Mouse (Mus musculus) embryonic facial prominence, embryonic 15.5 days (tissue): ENCODE data around the gene Gdf3. TPM values are rescaled to one million over a fixed set of nuclear protein-coding genes. Genes with fewer than 3 reads are reported as not detected.
"Not testable (repeated sequence)": the region's sequence is repeated elsewhere in the genome, so short reads cannot be mapped to it uniquely, and the experiment has no call there.

Experiments used
- ATAC-seq: fragments of 200-750 bp; cut with Nextera tagmentation; 2 replicates; pipeline ENCODE4 v1.8.0; 2017; ENCODE audit warnings: low read depth, moderate TSS enrichment; ENCODE audit not compliant: insufficient number of reproducible peaks, low FRiP score, low TSS enrichment
- H3K27ac ChIP-seq: fragments of 300-500 bp; sonication (generic); replicated peaks from 2 replicates; pipeline ENCODE4 v1.5.1; 2015; ENCODE audit warnings: mild to moderate bottlenecking, inconsistent platforms
- H3K27me3 ChIP-seq: fragments of 300-500 bp; sonication (generic); 2 replicates; pipeline ENCODE4 v1.6.1; 2015; ENCODE audit warnings: inconsistent platforms
- H3K36me3 ChIP-seq: fragments of 300-500 bp; sonication (generic); 2 replicates; pipeline ENCODE4 v1.6.1; 2015; ENCODE audit warnings: mild to moderate bottlenecking, inconsistent platforms
- H3K4me1 ChIP-seq: fragments of 300-500 bp; sonication (generic); 2 replicates; pipeline ENCODE4 v1.6.1; 2015; ENCODE audit warnings: inconsistent platforms
- H3K4me2 ChIP-seq: fragments of 300-500 bp; sonication (generic); replicated peaks from 2 replicates; pipeline ENCODE4 v1.6.1; 2015; ENCODE audit warnings: mild to moderate bottlenecking, inconsistent platforms
- H3K4me3 ChIP-seq: fragments of 300-500 bp; sonication (generic); replicated peaks from 2 replicates; pipeline ENCODE4 v1.5.1; 2015; ENCODE audit warnings: mild to moderate bottlenecking, inconsistent platforms
- H3K9ac ChIP-seq: fragments of 300-500 bp; sonication (generic); 2 replicates; pipeline ENCODE4 v1.6.1; 2015; ENCODE audit warnings: inconsistent platforms
- H3K9me3 ChIP-seq: fragments of 300-500 bp; sonication (generic); replicated peaks from 2 replicates; pipeline ENCODE4 v1.6.1; 2016; ENCODE audit warnings: inconsistent platforms
- WGBS: fragments of 180-500 bp; shearing (Covaris S2); methylation state at CpG from one replicate; pipeline ENCODE4 v1.1.7; 2015; 5-methylcytosine and 5-hydroxymethylcytosine counted together
- polyA plus RNA-seq: library from polyadenylated mRNA; unstranded; fragments of >200 nt; fragmentation: Nextera tagmentation; extraction: Ambion mirVana; gene quantifications from 2 replicates; pipeline ENCODE4 v1.2.1, GENCODE M21; 2015

Gene Gdf3
- 0.15 and 0.28 TPM in 2 replicates for polyA plus RNA-seq

DNA sequence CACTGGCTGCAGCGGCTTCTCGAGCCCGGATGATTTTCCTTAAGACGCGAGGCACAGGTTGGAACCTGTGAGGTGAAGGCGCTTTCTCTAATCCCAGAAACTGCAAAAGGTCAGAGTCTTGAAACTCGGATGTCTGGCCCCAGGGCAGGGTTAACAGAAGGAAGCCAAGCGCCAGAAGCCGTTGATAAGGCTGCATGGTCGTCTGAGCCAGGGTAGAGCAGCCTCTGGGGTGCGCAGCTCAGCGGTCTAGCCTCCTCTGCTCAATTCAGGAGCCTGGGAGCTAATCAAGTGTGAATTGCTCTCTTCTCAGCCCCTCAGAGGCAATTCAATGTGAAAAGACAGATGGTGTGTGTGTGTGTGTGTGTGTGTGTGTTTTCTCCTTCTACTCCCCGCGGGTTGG, at the start of gene Gdf3:
Gdf3 (minus strand) TSS at position 317 of the 400 bp plus-strand sequence.
- no peak for ATAC-seq
- H3K27me3 ChIP-seq, result no peaks in the 10 kb centered on the region
- no peaks in the 10 kb centered on the region for H3K36me3 ChIP-seq
- no peak within 1 kb of the TSS for H3K4me3 ChIP-seq
- WGBS, result 53% methylated on average over 14 of the region's 14 CpGs
- no peaks in the 10 kb centered on the region for H3K4me1 ChIP-seq
- no peak within 1 kb of the TSS for H3K27ac ChIP-seq
- H3K4me2 ChIP-seq, result no peak within 1 kb of the TSS
- H3K9ac ChIP-seq, result no peak within 1 kb of the TSS
- no peaks in the 10 kb centered on the region for H3K9me3 ChIP-seq

GRCm38 (mm10) chr6:122659567-122659966, 49.7 kb upstream of the Gdf3 start:
- H3K36me3 ChIP-seq, result no peaks in the 10 kb centered on the region

DNA sequence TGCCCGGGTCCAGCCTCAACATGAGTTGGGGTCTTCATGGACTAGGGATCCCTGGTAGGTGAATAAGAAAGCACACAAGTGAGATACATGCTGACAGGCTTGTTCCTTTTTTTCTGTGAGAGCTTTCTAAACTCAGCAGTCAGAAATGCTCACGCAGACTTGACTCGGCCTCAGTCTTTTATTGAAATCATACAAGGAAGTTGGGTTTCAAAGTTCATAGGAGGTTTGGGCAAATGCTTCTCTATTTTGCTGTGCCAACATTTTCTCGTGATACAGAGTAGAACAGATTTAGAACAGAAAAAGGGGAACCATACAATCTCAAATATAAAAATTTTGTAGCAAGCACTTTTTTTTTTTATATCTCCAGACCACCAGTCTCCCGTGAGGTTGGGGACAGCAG, 47.7 kb upstream of the Gdf3 start:
- H3K9me3 ChIP-seq, result no peaks in the 10 kb centered on the region
- no peak overlapping the region for H3K9ac ChIP-seq
- 77% methylated on average over 5 of the region's 5 CpGs for WGBS
- peaks cover 1% of the 10 kb centered on the region for H3K27me3 ChIP-seq
- ATAC-seq, result no peak
- H3K4me2 ChIP-seq, result no peak overlapping the region
- H3K4me3 ChIP-seq, result no peak overlapping the region
- H3K36me3 ChIP-seq, result no peaks in the 10 kb centered on the region
- no peak overlapping the region for H3K27ac ChIP-seq
- no peaks in the 10 kb centered on the region for H3K4me1 ChIP-seq

More at GRCm38 (mm10) chr6:122659567-122659966, 49.7 kb upstream of the Gdf3 start:
- H3K27ac ChIP-seq, result no peak overlapping the region
- H3K4me2 ChIP-seq, result no peak overlapping the region
- H3K4me1 ChIP-seq, result no peaks in the 10 kb centered on the region
- no peak for ATAC-seq
- H3K9me3 ChIP-seq, result no peaks in the 10 kb centered on the region
- H3K4me3 ChIP-seq, result no peak overlapping the region
- 10% methylated on average over 7 of the region's 7 CpGs for WGBS
- no peak overlapping the region for H3K9ac ChIP-seq
- H3K27me3 ChIP-seq, result peaks cover 8% of the 10 kb centered on the region

DNA sequence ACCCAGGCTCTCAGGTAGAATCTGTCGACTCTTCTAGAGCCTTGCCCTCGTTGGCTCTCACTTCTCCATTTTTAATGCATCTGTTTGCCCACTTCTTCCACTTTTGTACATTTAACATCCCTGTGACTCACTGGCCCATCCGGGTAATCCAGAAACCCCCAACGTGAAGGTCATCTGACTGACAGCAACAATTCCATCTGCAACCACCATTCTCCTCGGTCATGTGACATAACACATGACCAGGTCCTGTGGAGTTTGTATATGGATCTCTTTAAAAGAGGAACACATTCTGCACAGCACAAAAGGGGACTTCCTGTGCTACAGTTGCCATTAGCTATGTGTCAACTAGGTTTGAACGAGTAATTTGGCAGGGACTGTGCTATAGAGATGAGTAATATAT, 44.4 kb upstream of the Gdf3 start:
- Histone ChIP-seq H3K4me2 (no peak overlapping the region), H3K36me3 (no peaks in the 10 kb centered on the region), H3K4me1 (no peaks in the 10 kb centered on the region), H3K9me3 (no peaks in the 10 kb centered on the region), H3K27me3 (no peaks in the 10 kb centered on the region), H3K27ac (no peak overlapping the region), H3K9ac (no peak overlapping the region), H3K4me3 (no peak overlapping the region)
- no peak for ATAC-seq
- WGBS, result 76% methylated on average over 6 of the region's 6 CpGs

DNA sequence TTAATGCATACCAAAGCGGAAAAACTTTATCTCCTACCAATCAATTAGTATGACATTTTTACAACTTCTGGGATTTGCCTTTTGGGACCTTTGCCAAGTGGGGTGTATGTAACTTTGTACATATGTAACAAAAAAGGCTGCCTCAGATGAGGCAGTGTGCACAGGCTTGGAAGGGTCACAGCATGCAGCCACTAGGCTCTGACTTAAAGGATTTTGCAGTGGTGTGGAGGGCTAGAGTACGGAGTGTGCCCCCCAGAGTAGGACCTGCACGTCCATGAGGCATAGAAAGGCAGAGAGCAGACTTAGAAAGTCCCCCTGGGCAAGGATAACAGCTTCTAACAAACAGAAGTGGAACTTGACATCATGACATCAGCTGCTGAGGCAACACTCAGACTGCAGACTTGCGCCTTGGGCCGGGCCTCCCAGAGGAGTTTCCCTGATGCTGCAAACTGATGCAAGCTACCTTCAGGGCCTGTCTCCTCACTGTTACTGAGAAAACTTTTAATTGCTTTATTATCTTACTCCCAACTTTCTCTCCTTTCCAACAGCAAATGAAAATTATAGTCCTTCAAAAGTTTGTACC, 40.6 kb upstream of the Gdf3 start:
- Histone ChIP-seq H3K4me3 (no peak overlapping the region), H3K9me3 (no peaks in the 10 kb centered on the region), H3K4me1 (no peaks in the 10 kb centered on the region), H3K27me3 (no peaks in the 10 kb centered on the region), H3K9ac (no peak overlapping the region), H3K27ac (no peak overlapping the region), H3K4me2 (no peak overlapping the region), H3K36me3 (no peaks in the 10 kb centered on the region)
- peak; percentile 57; the same call in 1 of the 2 replicates for ATAC-seq
- 46% methylated on average over 5 of the region's 5 CpGs for WGBS

DNA sequence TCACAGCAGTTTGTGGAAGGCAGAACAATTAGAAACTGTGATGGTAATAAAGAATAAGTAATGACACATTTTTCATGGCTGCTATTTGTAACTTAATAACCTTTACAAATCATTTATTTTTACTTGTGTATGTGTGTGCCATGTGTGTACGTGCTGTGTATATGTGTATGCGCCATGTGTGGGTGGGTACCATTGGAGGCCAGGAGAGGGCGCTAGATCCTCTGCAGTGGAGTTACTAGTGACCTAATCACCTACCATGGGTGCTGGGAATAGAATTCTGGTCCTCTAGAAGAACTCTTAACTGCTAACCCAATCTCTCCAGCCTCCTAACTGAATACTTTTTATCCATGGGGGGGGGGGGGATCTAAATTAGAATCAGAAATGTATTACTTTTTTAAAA, 40.0 kb upstream of the Gdf3 start:
- Histone ChIP-seq H3K27me3 (no peaks in the 10 kb centered on the region), H3K36me3 (no peaks in the 10 kb centered on the region), H3K9ac (no peak overlapping the region), H3K4me1 (no peaks in the 10 kb centered on the region), H3K4me3 (no peak overlapping the region), H3K27ac (no peak overlapping the region), H3K4me2 (no peak overlapping the region), H3K9me3 (no peaks in the 10 kb centered on the region)
- ATAC-seq, result no peak
- 82% methylated on average over 3 of the region's 3 CpGs for WGBS

DNA sequence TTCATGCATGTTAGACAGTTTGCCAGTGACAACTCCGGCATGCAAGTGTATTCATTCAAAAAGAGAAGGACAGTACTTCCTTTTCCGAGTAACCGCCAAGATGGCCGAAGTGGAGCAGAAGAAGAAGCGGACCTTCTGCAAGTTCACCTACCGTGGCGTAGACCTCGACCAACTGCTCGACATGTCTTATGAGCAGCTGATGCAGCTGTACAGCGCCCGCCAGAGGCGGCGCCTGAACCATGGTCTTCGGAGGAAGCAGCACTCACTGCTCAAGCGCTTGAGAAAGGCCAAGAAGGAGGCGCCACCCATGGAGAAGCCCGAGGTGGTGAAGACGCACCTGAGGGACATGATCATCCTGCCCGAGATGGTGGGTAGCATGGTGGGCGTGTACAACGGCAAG, 34.3 kb upstream of the Gdf3 start:
- not testable (repeated sequence) for H3K9ac ChIP-seq, H3K4me3 ChIP-seq, H3K36me3 ChIP-seq, H3K4me1 ChIP-seq, ATAC-seq, H3K27ac ChIP-seq, H3K9me3 ChIP-seq, H3K4me2 ChIP-seq, H3K27me3 ChIP-seq
- 92% methylated on average over 21 of the region's 21 CpGs for WGBS

DNA sequence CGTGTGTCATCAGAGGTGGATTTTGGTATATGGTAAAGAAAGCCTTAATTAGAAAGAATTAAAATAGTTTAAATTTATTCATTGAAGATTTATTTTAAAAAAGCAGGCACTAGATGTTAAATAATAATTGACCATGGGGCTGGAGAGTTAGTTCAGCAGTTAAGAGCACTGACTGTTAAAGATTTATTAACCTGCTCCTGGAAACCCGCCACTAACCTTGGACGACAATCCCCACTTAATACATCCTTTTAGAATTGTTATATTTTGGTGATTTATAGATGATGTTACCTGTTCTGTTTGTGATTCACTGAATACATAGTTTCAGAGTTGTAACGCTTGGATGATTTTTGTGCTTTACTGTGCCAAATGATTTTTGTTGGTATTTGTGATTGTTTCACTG, 27.7 kb upstream of the Gdf3 start:
- H3K36me3 ChIP-seq, H3K9me3 ChIP-seq, H3K4me3 ChIP-seq, H3K4me2 ChIP-seq, H3K27me3 ChIP-seq, H3K4me1 ChIP-seq, ATAC-seq, H3K27ac ChIP-seq, H3K9ac ChIP-seq: not testable (repeated sequence)
- WGBS, result 85% methylated on average over 4 of the region's 4 CpGs

DNA sequence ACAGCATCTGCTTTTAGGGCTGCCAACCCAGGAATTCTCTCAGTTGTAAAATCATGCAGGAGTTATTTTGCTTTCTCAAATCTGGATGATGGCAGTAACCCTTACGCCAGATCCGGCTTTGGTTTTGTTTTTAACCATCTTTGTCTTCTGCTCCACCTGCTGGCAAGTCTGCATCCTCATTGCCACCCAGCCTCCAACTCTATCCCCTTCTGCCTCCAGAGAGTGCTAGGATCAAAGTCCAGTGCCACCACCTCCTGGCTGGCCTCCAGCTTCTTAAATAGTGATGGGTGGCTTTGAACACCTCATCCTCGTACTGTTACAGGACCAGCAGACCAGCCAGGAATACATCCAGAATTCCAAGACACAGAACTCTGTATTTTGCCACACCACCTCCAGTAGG, 26.8 kb upstream of the Gdf3 start:
- no peaks in the 10 kb centered on the region for H3K36me3 ChIP-seq
- no peaks in the 10 kb centered on the region for H3K9me3 ChIP-seq
- no peaks in the 10 kb centered on the region for H3K4me1 ChIP-seq
- H3K27ac ChIP-seq, result no peak overlapping the region
- H3K4me2 ChIP-seq, result no peak overlapping the region
- 72% methylated on average over 3 of the region's 3 CpGs for WGBS
- no peak overlapping the region for H3K4me3 ChIP-seq
- ATAC-seq, result no peak
- H3K9ac ChIP-seq, result no peak overlapping the region
- no peaks in the 10 kb centered on the region for H3K27me3 ChIP-seq

- no peaks in the 10 kb centered on the region for H3K36me3 ChIP-seq
- no peak for ATAC-seq
- no peak overlapping the region for H3K4me3 ChIP-seq
- no peaks in the 10 kb centered on the region for H3K9me3 ChIP-seq
- H3K4me1 ChIP-seq, result no peaks in the 10 kb centered on the region
- no peak overlapping the region for H3K27ac ChIP-seq
- H3K9ac ChIP-seq, result no peak overlapping the region
- H3K4me2 ChIP-seq, result no peak overlapping the region
- H3K27me3 ChIP-seq, result no peaks in the 10 kb centered on the region
- 81% methylated on average over 7 of the region's 7 CpGs for WGBS
Observed at GRCm38 (mm10) chr6:122635315-122635714, 25.4 kb upstream of the Gdf3 start.

DNA sequence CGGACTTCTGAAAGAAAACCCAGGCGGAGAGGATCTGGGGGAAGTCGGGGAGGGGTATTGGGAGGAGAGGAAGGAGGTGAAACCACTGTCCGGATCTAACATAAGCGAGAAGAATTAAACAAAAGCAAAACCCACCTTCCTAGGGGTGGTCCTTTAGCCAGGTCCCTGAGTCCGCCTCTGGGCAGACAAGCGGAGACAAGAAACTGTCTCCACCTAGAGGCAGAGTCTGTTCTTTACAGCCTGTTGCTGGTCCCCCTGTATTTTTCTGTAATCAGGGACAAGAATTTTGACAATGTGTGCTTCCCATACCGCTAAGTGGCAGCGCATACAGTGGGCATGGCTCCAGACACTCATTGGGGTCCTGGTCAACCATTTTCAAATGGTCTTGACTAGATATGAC, 23.5 kb upstream of the Gdf3 start:
- Histone ChIP-seq H3K4me2 (no peak overlapping the region), H3K4me3 (no peak overlapping the region), H3K27ac (no peak overlapping the region), H3K4me1 (no peaks in the 10 kb centered on the region), H3K9ac (no peak overlapping the region), H3K36me3 (no peaks in the 10 kb centered on the region), H3K9me3 (no peaks in the 10 kb centered on the region), H3K27me3 (no peaks in the 10 kb centered on the region)
- no peak for ATAC-seq
- 53% methylated on average over 9 of the region's 9 CpGs for WGBS

- no peaks in the 10 kb centered on the region for H3K9me3 ChIP-seq
- no peaks in the 10 kb centered on the region for H3K4me1 ChIP-seq
- H3K4me3 ChIP-seq, result 0 out of 2 replicates have a peak overlapping the region, but pooled peaks have one; percentile 12
- no peaks in the 10 kb centered on the region for H3K36me3 ChIP-seq
- 42% methylated on average over 20 of the region's 20 CpGs for WGBS
- H3K9ac ChIP-seq, result no peak overlapping the region
- H3K27ac ChIP-seq, result no peak overlapping the region
- H3K4me2 ChIP-seq, result peak overlapping the region; percentile 25
- ATAC-seq, result no peak
- no peaks in the 10 kb centered on the region for H3K27me3 ChIP-seq
Observed at GRCm38 (mm10) chr6:122627469-122628108, 17.7 kb upstream of the Gdf3 start.
